Mouse (Mus musculus): Measurements from ENCODE around the gene Glg1.
"Not testable (repeated sequence)": the region's sequence is repeated elsewhere in the genome, so short reads cannot be mapped to it uniquely, and the experiment has no call there.

Gene Glg1

DNA sequence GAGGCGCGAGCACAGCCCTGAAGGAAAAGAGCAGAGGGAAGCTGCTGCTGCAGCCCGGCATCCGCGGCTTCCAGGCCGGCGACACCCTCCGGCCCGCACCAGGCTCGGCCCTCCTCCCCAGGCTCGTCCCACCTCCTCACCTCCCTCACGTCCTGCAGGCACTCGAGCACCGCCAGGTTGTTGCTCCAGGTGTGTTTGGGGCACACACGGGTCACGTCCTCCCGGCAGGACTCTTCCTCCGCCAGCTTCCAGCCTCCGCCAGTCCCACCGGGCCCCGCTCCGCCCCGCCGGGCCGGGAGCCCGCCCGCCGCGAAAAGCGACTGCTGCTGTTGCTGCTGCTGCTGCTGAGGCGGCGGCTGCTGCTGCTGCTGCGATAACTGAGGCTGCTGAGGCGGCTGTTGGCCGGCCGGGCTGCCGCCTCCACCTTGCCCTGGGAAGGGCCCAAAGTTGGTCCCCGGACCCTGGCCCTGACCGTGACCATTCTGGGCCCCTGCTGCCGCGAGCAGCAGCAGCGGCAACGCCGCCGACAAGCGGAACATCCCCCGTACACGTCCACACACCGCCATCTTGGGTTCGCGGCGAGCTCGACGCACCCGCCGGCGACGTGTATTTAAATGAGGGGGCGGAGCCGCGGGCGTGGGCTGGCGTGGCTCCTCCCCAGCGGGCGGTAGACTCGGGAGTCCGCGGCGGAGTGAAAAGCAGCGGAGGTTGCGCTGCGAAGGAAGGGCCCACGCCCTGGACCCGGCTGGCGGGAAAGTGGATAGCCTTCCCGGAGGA lies at the start of gene Glg1:
Gene Glg1 (minus strand): TSS at position 586 of the 777 bp plus-strand sequence.
- peak; percentile 94 for DNase-seq (ENCODE audit: low spot score in 2 of 2)

DNA sequence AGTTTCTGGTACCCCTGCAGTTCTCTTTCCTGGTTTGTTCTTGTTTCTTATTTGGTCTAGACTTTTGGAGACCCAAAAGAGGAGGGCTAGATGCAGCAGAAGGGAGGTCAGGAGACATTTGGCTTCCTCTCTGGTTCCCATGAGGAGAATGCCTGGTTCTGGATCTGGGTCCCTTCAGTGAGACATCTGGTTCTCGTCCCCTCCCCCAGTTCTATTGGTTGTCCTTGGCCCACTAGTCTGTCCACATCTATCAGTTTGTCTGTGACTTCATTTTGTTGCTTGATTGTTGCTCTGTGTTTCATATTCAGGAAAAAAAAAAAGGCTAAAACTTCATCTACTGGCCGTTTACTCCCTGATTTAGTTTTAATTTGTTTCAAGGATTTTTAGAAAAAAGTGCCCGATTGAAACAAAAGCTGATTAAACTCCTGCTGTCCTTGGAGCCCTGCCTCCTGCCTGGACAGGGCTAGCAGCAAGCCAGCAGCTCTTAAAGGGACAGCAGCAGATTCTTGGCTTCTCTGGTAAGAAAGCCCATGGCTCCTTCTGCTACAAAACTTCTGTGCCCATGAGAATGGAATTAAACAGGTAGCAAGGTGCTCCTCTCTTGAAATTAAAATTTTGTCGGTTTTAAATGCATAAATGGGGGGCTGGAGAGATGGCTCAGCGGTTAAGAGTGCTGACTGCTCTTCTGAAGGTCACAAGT lies 46.2 kb upstream of the Glg1 start:
- DNase-seq (ENCODE audit: low spot score in 2 of 2), result peak in 1 of 2 experiments; percentile 8

DNA sequence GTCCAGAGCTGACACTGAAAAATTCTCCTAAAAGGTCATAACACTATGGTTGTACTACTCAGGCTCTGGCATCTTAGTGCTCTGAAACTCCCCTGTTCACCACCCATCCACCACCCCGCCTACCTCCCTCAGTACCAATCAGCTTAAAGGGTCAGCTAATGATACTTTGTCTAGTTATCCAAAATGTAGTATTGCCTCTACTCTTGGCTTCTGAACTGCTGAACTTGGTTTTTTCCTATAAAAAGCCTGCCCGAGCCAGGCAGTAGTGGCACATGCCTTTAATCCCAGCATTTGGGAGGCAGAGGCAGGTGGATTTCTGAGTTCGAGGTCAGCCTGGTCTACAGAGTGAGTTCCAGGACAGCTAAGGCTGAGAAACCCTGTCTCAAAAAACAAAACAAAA lies 45.3 kb upstream of the Glg1 start:
- no peak for DNase-seq (ENCODE audit: low spot score in 2 of 2)

DNA sequence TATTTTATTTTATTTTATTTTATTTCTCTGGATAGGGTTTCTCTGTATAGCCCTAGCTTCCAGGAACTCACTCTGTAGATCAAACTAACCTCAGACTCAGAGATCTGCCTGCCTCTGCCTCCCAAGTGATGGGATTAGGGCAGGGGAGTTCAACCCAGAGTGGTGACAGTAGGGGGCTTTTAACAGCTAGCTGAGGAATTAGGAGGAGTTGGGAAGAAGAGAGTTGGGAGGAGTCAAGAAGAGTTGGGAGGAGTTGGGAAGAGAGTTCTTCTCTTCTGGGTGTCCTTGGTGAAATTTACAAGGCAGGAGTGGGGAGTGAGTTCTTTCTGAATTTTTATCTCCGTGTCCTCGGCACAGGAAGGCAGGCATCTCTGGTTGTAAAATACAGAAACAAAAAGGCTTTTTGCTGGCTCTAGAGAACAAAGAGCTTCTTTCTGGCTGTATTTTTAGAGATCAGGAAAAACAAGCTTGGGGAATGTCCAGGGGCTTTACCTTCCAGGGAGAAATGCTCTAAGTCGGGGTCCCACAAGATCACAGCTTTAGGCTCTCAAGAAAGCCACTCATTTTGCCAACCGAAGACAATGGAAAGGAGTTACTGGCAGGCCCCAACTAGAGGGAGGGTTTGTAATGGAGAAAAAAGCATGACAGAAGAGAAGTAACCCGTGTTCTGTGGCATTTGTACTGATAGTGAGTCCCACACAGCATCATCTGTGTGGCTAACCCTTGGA lies 44.2 kb upstream of the Glg1 start:
- not testable (repeated sequence) for DNase-seq (ENCODE audit: low spot score in 2 of 2)

DNA sequence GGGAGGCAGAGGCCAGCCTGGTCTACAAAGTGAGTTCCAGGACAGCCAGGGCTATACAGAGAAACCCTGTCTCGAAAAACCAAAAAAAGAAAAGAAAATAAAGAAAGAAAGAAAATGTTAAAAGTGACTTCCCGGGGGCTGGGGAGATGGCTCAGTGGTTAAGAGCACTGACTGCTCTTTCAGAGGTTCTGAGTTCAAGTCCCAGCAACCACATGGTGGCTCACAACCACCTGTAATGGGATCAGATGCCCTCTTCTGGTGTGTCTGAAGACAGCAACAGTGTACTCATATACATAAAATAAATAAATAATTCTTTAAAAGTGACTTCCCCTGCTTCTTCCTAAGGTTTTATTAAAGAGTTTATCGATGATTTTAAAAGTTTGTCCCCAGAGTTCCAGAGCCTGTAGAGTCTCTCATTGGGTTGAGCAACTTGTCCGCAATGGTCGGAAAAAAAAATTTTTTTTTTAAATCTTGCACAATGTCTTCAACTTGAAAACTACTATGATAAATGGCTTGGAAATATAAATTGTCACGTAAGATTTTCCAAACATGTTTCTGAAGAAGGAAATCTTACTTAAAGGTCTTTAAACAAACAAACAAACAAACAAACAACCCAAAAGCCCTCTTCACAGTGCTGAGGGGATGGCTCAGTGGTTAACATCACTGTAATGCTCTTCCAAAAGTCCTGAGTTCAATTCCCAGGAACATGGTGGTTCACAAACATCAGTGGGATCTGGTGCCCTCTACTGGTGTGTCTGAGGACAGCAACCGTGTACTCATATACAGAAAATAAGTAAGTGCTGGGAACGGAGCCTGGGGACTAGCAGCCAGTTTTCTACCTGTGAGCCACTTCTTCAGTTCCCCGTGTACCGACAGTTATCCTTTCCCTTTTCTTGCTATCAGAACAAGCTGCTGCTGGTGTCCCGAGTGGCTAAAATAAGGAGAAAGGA lies 41.9 kb upstream of the Glg1 start:
- DNase-seq (ENCODE audit: low spot score in 2 of 2), result no peak

DNA sequence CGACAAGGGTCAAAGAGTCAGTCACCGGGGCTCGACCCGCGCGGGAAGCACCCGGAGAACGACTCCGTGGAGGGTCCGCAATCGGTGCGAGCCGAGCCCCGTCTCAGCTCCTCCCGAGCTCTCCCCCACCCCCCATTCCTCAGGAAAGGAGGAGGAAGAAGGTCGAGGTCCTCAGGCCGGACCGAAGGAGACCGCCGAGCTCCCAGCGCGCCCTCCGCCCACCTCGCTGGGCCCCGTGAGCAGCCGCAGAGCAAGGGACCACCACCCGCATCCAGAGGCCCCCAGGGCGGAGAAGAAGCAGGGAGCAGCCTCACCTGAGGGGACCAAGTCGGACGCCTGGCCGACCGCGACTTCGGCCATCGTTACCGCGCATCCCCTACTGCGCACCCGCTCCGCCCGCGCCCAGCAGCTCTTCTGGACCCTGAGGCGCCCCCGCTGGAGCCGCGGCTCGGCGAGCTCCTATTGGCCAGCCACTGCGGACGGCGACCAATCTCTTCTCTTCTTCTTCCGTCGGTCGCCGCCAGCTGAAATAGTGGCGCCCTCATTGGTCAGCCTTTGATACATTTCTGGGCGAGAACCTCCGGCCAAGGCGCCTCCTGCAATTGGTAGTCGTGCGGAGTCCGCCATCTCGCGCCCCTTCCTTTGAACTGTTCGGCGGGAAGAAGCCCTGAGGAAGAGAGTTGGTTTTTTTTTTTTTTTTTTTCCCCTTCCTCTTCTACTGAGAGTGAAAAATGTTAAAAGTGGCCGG lies 41.0 kb upstream of the Glg1 start, which contains the start of gene Rfwd3:
Gene Rfwd3 (minus strand): TSS at position 402 of the 748 bp plus-strand sequence.
- peak; percentile 90 to 97 for DNase-seq (ENCODE audit: low spot score in 2 of 2)

DNA sequence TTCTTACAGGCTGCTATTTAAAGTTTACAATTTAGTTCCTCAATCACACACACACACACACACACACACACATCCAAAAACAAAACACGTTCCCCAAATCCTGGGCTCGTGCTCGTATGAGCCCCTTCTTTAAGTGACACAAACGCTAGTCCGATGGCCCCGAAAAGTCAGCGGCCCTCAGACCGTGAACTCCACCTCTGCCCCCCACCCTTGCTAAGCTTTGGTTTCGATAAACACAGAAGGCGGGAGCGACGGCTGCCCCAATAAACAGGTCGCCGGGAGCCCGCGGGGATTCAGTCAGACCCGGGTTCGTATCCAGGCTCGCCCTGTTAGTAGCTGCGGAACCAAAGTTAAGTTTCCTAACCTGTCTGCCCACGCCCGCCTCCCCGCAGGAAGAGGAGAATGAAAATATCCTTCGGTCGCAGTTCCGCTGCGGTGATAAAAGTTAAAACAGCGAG lies 40.4 kb upstream of the Glg1 start:
- peak; percentile 29 to 51 for DNase-seq (ENCODE audit: low spot score in 2 of 2)

DNA sequence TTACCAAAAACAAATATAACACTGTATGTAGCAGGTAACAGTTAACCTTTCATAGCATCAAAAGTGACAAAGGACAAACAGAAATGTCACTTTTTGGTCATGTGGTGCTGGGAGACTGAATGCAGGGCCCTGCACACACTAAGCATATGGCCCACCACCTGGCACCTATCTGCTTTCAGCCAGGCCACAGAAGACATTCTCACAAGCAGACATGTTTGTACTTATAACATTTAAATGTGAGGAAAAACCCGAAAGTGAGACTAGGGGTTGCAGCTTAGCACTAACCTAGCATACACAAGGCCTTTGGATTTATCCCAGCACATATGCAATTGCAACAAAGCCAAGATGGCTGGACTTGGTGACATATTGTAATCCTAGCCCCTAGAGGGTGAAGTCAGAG lies 39.0 kb upstream of the Glg1 start:
- no peak for DNase-seq (ENCODE audit: low spot score in 2 of 2)

DNA sequence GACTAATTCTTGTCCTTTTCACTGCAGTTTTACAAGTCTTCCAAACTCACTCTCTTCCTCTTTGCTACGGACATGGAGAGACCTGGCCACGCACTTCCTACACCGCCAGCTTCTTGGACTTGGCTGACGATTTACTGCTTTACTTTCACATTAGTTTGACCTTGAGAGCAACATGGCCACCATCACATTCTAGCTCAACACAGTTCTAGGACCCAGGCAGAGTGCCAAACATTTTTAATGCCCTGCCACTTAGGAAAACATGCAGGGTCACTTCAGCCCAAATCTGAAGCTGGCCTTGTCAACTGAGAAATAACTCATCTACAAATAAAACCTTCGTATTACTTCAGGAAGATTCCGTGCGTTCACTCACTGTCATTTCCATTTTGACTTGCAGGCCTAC lies 32.7 kb upstream of the Glg1 start:
- no peak for DNase-seq (ENCODE audit: low spot score in 2 of 2)

DNA sequence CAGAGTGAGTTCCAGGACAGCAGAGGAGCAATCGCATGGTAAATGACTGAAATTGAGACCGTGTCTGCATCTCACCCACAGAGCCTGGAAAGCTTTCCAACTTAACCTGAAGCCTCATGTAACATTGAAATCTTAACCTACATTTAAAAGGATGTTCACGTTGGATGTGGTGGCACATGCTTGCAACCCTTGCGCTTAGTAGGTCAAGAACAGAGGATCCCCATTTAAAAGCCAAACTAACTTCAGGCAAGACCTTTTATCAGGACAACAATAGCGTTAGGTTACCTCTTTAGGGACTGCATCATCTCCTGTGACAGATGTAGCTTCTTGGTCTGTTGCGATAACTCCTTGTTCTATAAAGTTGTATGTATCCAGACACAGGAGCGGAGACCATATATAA lies 31.6 kb upstream of the Glg1 start:
- DNase-seq (ENCODE audit: low spot score in 2 of 2), result no peak

DNA sequence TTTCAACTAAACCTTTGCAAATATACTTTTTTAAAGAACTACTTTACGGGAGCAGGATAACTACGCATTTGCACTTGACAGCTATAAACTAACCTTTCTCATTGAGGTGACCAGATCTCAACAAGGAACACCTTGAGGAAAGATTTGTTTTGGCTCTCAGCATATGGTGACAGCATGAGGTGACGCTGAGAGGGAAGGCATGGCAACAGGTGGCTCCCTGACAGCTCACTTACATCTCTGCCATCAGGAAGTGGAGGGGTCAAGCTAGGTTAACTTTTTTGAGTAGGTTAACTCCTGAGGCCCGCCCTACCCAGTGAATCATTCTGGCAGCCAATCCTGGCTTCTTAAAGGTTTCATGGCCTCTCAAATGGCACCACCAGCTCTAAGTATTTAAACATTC lies 26.6 kb upstream of the Glg1 start:
- no peak for DNase-seq (ENCODE audit: low spot score in 2 of 2)

DNA sequence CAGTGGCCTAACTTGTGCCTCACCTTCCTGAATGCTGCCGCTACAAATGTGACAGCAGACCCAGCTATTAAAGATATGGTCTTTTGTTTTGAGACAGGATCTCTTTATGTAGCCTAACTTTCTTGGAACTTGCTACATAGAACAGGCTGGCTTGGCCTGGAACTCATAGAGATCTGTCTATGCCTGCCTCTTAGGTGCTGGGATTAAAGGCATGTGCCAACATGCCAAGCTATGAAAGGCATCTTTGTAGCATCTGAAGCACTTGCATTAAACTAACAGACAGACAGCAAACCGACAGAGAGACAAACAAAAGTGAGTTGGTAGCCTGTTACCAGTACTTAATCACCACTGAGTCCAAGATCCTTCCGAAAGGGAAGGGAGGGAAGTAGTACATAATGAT lies 23.1 kb upstream of the Glg1 start:
- DNase-seq (ENCODE audit: low spot score in 2 of 2), result no peak

DNA sequence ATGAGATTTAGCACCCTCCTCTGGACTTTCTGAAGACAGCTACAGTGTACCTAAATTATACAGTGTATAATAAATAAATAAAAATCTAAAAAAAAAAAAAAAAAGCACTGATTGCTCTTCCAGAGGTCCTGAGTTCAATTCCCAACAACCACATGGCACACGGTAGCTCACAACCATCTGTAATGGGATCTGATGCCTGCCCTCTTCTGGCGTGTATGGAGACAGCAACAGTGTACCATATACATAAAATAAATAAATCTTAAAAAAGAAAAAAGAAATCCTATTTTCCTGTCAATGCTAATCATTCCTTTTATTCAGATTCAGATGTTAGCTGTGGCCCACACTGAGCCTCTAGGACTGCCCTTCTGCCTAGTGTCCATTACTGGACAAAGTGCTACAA lies 9.3 kb upstream of the Glg1 start:
- DNase-seq (ENCODE audit: low spot score in 2 of 2), result no peak

DNA sequence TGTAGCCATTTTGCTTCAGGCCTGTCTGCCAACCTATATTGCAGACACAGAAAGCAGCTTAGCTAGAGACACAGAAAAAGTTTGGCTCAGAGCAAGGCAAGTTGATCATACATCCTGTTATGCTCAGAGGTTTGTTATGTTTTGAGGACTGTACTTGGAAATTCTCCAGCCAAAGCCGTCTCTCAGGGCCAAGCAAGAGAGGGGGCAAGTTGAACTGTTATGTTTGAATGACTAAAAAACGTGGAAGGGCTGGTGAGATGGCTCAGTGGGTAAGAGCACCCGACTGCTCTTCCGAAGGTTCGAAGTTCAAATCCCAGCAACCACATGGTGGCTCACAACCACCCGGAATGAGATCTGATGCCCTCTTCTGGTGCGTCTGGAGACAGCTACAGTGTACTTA lies 7.1 kb upstream of the Glg1 start:
- not testable (repeated sequence) for DNase-seq (ENCODE audit: low spot score in 2 of 2)

DNA sequence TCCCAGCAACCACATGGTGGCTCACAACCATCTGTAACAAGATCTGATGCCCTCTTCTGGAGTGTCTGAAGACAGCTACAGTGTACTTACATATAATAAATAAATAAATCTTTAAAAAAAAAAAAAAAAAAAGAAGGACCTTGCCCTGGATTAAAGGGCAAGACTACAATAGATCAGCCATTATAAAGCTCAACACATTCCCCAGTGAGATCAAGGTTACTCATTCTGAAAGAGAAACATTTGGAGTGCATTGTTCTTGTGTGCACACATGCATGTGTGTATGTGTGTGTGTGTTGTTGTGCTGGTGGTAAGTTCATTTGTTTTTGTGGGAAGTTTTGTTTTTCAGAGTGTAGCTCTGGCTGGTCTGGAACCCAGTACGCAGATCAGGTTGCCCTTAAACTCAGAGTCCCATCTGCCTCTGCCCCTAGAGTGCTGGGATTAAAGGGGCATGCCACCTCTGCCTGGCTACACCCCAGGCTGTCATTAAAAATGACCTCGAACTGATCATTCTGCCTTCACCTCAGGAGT lies 5.7 kb upstream of the Glg1 start:
- DNase-seq (ENCODE audit: low spot score in 2 of 2), result no peak

DNA sequence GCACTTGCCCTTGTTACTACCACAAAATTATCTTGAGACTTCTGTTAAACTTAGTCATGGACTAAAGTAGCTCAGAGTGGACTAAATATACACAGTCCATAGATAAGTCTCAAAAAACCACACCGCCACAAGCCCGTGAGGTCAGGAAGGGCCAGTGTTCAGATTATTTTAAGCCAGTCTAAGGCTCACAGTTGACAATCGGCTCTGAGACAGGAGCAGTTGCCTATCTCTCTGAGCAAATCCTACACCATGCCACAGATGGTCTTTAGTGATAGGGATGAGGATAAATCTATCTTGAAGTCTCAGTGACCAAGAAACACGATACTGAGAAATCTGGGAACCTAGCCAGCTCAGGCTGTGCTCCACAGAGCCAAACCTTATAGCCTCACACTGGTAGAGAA lies 3.0 kb upstream of the Glg1 start:
- DNase-seq (ENCODE audit: low spot score in 2 of 2), result no peak

DNA sequence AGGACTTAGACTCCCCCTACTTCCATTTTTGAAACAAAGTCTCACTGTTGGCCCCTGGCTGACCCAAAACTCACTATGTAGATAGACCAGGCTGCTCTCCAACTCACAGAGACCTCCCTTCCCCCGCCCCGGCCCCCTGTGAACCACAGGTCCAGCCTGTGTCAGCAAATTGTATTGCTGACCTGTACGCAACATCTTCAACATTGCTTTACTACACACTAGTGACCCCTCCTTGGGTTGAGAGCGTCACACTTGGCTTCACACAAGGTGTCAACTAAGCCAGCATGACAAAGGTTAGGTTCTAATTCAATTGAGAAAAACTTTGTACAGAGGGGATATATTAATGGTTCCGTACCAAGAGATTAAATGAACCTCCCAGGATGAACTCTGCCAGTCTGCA lies 1.2 kb upstream of the Glg1 start:
- no peak for DNase-seq (ENCODE audit: low spot score in 2 of 2)

DNA sequence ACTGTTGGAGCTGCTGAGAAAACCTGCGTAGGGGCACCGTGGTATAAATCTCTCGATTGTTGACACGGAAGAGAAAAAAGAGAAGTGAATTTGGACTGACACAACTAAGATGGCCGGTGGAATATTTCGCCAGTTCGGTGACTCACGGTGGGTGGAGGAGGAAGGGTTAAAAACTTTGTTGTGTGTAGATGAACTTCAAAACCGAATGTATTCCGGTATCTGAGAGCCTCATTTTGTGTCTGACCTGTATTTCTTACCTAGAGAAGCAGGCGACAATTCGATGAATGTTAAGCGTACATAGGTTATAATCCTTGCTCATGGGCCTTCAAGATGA lies 359 bp upstream of the Glg1 start:
- no peak for DNase-seq (ENCODE audit: low spot score in 2 of 2)

DNA sequence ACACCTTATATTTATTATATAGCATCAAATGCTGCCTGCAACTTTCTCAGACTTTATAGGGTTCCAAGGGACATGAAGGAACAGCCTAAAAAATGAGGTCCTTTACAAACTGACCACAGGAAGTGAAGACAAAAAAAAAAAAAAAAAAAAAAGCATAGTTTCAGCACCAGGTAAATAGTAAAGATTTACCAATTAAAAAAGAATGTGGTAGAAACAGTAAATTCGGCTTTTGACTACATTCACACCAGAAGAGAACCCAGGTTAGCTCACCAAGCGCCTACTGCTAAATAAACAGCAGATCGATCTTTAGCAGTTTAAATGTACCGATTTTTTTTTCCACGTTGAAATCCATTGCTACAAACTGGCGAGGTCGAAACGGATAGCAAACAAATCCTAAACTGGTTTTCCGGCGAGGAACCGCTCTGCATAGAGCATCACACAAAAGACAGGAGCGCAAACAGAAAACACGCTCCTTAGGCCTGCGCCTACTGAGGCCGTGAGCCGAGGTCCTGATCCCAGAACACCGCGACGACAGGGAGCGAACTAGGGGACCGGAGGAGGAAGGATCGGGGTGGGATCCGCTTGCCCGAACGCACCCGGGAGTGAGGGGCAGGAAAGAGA lies 896 bp downstream of the Glg1 start:
- no peak for DNase-seq (ENCODE audit: low spot score in 2 of 2)

DNA sequence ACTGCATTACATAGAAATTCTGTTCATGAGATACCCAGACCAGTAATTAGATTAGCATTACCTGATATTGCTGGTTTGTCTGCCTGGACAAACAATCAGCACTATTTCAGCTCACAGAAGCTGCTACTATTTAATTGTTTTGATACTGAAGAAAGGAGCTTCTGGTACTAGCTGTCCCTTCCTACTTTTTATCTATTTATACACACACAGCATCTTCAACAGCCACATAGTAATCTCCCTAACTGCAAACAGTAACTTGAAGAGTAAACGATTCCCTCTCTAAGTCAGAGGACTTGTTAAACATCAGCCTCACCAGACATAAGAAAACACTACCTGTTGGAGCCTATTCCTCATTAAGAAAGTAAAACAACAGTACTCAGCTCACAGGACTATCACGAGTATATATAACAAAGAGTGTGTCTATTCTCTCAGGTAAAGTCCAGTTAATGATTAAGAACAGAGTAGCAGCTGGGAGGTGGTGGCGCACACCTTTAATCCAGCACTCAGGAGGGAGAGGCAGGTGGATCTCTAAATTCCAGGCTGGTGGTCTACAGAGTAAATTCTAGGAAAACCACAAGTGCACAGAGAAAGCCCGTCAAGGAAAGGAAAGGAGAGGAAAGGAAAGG lies 6.4 kb downstream of the Glg1 start:
- no peak for DNase-seq (ENCODE audit: low spot score in 2 of 2)

Measured in urinary bladder, postnatal 36 days (tissue).